Mouse (Mus musculus) CH12.LX (cell line): ENCODE data around the gene Bank1.

Source experiments
- CHD2 ChIP-seq: IDR thresholded peaks from 2 replicates; pipeline ENCODE4 v1.6.1; 2011; ENCODE audit warnings: low read length, improper control_type of control experiment
- CTCF ChIP-seq, 2 experiments: IDR thresholded peaks in 1 of 2; conservative IDR thresholded peaks in 1 of 2; 2 replicates each; pipeline ENCODE4 v1.5.1; 2011 to 2012; ENCODE audit warnings: low read depth in 2 of 2, low read length in 2 of 2, improper control_type of control experiment in 1 of 2, inconsistent platforms in 1 of 2, mild to moderate bottlenecking in 1 of 2, moderate library complexity in 1 of 2
- EP300 ChIP-seq: IDR thresholded peaks from 2 replicates; pipeline ENCODE4 v1.6.1; 2011; ENCODE audit warnings: low read length, improper control_type of control experiment
- MAFK ChIP-seq: IDR thresholded peaks from 2 replicates; pipeline ENCODE4 v1.6.1; 2011; ENCODE audit warnings: low read length, improper control_type of control experiment; ENCODE audit not compliant: insufficient replicate concordance
- POLR2AphosphoS2 ChIP-seq: IDR thresholded peaks from 2 replicates; pipeline ENCODE4 v1.6.1; 2011; ENCODE audit warnings: low read depth, low read length, improper control_type of control experiment
- RAD21 ChIP-seq: IDR thresholded peaks from 2 replicates; pipeline ENCODE4 v1.6.1; 2011; ENCODE audit warnings: low read depth, mild to moderate bottlenecking, low read length, improper control_type of control experiment, moderate library complexity
- SMC3 ChIP-seq: IDR thresholded peaks from 2 replicates; pipeline ENCODE4 v1.6.1; 2011; ENCODE audit warnings: low read depth, low read length, improper control_type of control experiment
- ZC3H11A ChIP-seq: IDR thresholded peaks from 2 replicates; pipeline ENCODE4 v1.6.1; 2012; ENCODE audit warnings: low read depth, mild to moderate bottlenecking, inconsistent platforms, low read length, improper control_type of control experiment

DNA sequence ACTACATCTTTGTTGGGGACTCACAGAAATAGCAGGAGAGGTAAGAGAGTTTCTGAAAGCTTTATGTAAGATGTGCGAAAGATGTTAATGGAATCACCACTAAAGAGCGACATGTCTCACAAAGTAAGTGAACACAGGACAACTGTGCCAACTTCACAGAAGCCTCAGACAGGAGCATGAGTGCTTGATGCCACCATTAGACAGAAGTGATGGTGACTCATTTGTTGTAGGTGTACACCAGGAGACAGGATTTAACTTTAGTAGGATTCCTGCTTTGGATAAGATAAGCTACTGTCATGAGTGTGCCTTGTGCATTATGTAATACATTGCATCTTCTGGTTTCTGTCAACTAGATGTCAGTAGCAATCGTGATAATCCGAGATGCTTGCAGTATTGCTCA, 74.3 kb downstream of the Bank1 start:
- TF ChIP-seq MAFK (no peak), EP300 (no peak), CTCF (conservative IDR thresholded peaks at IDR 0.05 in 1 of 2, IDR thresholded peaks at IDR 0.05 in 1 of 2; ENCODE audit: low read depth in 2 of 2, low read length in 2 of 2) (no peak), POLR2AphosphoS2 (no peak), ZC3H11A (no peak), SMC3 (no peak), RAD21 (no peak), CHD2 (no peak)
